Mouse (Mus musculus) limb, embryonic 10.5 days (tissue): ENCODE results near the gene Gm13276. TPM values are rescaled to one million over a fixed set of nuclear protein-coding genes. Genes with fewer than 3 reads are reported as not detected.
A peak's percentile ranks its signal among the peaks of the same experiment; 100 is the strongest.
"Not testable (repeated sequence)": the region's sequence is repeated elsewhere in the genome, so short reads cannot be mapped to it uniquely, and the experiment has no call there.

Source experiments
- DNase-seq: peaks from one replicate; pipeline ENCODE4 v3.0.0-alpha.2; 2017; ENCODE audit warnings: low spot score
- H3K27ac ChIP-seq: fragments of 300-500 bp; sonication (generic); 2 replicates; pipeline ENCODE4 v1.5.1; 2016; ENCODE audit warnings: mild to moderate bottlenecking
- H3K27me3 ChIP-seq: fragments of 300-500 bp; sonication (generic); 2 replicates; pipeline ENCODE4 v1.6.1; 2016; ENCODE audit warnings: low read depth, mild to moderate bottlenecking; ENCODE audit not compliant: poor library complexity, severe bottlenecking
- H3K36me3 ChIP-seq: fragments of 300-500 bp; sonication (generic); 2 replicates; pipeline ENCODE4 v1.6.1; 2016; ENCODE audit warnings: mild to moderate bottlenecking, moderate library complexity
- H3K4me1 ChIP-seq: fragments of 300-500 bp; sonication (generic); 2 replicates; pipeline ENCODE4 v1.6.1; 2016
- H3K4me3 ChIP-seq: fragments of 300-500 bp; sonication (generic); 2 replicates; pipeline ENCODE4 v1.5.1; 2016; ENCODE audit warnings: mild to moderate bottlenecking, moderate library complexity
- H3K9me3 ChIP-seq: fragments of 300-500 bp; sonication (generic); replicated peaks from 2 replicates; pipeline ENCODE4 v1.6.1; 2016; ENCODE audit warnings: mild to moderate bottlenecking
- WGBS: fragments of 180-500 bp; shearing (Covaris S2); methylation state at CpG from one replicate; pipeline ENCODE4 v1.1.7; 2016; 5-methylcytosine and 5-hydroxymethylcytosine counted together
- polyA plus RNA-seq: library from polyadenylated mRNA; unstranded; fragments of >200 nt; fragmentation: Nextera tagmentation; extraction: Ambion mirVana; gene quantifications from 2 replicates; pipeline ENCODE4 v1.2.1, GENCODE M21; 2016

The Gm13276 gene
- polyA plus RNA-seq: not detected in 2 replicates

DNA sequence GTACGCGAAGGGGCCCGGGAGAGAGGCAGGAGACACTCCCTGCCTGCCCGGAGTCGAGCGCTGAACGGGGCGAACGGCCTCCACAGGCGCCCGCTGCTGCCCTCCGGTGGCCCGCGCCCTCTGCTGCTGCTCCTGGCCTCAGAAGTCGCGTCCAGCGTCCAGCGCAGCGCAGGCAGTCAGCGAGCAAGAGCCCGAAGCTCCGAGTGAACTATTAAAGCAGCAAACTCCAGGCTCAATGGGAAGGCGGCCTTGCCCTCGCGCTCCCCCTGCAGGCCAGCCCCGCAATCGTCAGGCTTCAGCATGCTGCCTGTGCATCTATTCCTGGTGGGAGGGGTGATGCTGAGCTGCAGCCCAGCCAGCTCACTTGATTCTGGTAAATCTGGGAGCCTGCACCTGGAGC, at the start of gene Gm13276:
TSS of gene Gm13276 (plus strand) at position 301 of the 400 bp plus-strand sequence.
- WGBS: no CpG with 5 or more reads among the region's 27 CpGs
- not testable (repeated sequence) for H3K36me3 ChIP-seq, H3K4me3 ChIP-seq, DNase-seq, H3K4me1 ChIP-seq, H3K9me3 ChIP-seq, H3K27ac ChIP-seq, H3K27me3 ChIP-seq

DNA sequence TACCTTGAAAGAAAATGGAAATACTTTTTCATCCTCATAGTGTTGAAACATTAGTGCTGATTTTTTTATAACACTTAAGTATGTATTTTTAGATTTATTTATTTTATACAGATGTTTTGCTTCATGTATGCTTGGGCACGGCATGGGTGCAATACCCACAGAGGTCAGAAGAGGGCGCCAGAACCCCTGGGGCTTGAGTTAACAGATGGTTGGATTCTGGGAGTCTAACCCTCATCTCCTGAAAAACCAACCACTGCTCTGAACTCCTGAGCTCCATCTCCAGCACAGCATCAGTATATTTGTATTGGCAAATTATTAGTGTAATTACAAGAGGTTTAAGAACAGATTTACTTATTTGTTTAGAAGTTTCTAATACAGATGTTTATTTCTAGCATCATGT, 47.0 kb upstream of the Gm13276 start:
- peak; percentile 88 for DNase-seq
- Histone ChIP-seq H3K4me1 (0 out of 2 replicates have a peak, but pooled peaks cover 3% of the 10 kb centered on the region), H3K36me3 (no peaks in the 10 kb centered on the region), H3K27ac (no peak overlapping the region), H3K4me3 (no peak overlapping the region), H3K27me3 (no peaks in the 10 kb centered on the region), H3K9me3 (no peaks in the 10 kb centered on the region)
- WGBS: 1% methylated on average over 2 of the region's 2 CpGs

DNA sequence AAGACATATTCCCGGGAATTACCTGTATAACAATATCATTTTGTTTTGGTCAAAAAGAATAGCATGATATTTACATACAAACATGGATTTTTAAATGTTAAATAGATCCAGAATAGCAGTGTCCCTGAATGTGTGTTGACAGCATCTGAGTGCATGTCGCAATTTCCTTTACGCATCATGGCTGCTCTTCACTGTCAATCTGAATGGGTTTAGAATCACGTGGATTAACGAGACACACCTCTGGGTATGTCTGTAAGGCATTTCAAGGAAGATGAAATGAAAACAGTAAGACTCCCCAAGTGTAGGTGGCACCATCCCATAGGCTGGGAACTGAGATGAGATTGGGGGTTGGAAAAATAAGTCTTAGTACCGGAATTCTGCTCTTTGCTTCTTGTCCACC, 46.5 kb upstream of the Gm13276 start:
- H3K9me3 ChIP-seq: no peaks in the 10 kb centered on the region
- H3K4me3 ChIP-seq: no peak overlapping the region
- no peaks in the 10 kb centered on the region for H3K27me3 ChIP-seq
- WGBS: 93% methylated on average over 6 of the region's 6 CpGs
- H3K4me1 ChIP-seq: 0 out of 2 replicates have a peak, but pooled peaks cover 3% of the 10 kb centered on the region
- no peaks in the 10 kb centered on the region for H3K36me3 ChIP-seq
- no peak for DNase-seq
- H3K27ac ChIP-seq: no peak overlapping the region

DNA sequence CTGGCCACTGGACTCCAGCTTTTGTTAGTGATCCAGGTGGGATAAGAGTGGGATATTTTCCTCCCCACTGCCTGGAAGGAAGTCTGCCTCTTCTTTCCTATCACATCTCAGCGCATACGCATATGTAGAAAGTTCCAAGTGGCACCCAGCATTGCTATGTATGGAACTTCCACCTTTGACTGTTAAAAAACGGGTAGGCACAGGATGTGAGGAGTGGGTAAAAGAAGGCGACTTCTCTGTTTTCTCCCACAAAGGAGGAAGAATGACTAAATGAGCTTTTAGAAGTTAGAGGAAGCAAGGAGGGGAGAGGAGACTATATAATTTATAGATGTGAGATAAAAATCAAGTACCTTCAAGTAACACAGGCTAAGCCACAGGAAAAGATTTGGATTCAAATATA, 44.1 kb upstream of the Gm13276 start:
- H3K36me3 ChIP-seq: no peaks in the 10 kb centered on the region
- peaks cover 15% of the 10 kb centered on the region for H3K4me1 ChIP-seq
- 90% methylated on average over 4 of the region's 4 CpGs for WGBS
- H3K27me3 ChIP-seq: no peaks in the 10 kb centered on the region
- H3K4me3 ChIP-seq: no peak overlapping the region
- H3K9me3 ChIP-seq: no peaks in the 10 kb centered on the region
- DNase-seq: no peak
- no peak overlapping the region for H3K27ac ChIP-seq

DNA sequence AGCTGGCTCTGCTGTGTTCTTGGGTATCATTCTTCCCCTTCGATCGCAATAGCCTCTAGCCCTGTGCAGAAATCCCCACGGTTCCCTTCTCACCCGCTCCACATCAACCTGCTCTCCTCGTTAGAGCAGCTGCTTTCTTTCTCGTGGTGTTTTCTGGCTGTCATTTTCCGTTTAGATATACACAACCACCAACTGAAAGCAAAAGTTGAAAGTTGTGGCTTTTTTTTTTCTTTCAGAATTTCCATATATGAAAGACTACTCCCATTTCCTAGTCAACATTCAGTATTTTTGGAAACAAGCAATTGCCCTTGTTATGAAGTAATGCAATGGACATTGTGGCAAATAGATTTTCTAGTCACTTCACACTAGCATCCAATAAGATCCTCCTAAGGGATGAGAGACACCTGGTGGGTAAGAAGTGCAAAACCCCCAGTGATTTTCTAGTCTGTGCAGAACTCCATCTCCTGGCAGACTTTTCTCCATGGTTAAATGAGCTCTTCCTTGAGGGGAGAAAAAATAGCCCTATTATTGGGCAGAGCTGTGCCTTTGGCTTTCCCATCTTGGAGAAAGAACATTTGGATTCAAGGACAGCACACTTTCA, 42.6 kb upstream of the Gm13276 start:
- WGBS: 87% methylated on average over 7 of the region's 7 CpGs
- no peaks in the 10 kb centered on the region for H3K9me3 ChIP-seq
- no peak overlapping the region for H3K27ac ChIP-seq
- no peaks in the 10 kb centered on the region for H3K36me3 ChIP-seq
- DNase-seq: no peak
- peaks cover 22% of the 10 kb centered on the region for H3K4me1 ChIP-seq
- H3K27me3 ChIP-seq: no peaks in the 10 kb centered on the region
- H3K4me3 ChIP-seq: no peak overlapping the region

DNA sequence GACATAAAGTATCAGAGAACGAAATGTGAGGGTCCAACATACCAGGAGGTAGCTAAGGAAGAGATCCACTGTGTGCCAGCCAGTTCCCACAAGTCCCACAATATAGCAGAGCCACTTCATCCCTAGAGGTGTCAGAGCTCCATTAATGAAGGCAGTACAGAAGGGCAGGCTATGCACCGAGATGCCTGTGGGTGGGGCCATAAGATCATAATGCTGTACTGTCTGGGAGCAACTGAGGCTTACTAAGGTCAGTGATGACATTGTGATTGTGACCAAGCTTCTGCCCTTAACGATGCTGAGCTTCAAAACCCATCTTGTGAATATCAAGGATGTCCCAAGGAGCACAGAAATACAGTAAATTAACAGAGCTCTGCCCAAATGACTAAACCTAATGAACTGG, 41.3 kb upstream of the Gm13276 start:
- Histone ChIP-seq H3K27ac (no peak overlapping the region), H3K9me3 (no peaks in the 10 kb centered on the region), H3K4me3 (no peak overlapping the region), H3K27me3 (no peaks in the 10 kb centered on the region), H3K4me1 (peaks cover 24% of the 10 kb centered on the region), H3K36me3 (no peaks in the 10 kb centered on the region)
- WGBS: 85% methylated on average over 3 of the region's 3 CpGs
- DNase-seq: no peak

DNA sequence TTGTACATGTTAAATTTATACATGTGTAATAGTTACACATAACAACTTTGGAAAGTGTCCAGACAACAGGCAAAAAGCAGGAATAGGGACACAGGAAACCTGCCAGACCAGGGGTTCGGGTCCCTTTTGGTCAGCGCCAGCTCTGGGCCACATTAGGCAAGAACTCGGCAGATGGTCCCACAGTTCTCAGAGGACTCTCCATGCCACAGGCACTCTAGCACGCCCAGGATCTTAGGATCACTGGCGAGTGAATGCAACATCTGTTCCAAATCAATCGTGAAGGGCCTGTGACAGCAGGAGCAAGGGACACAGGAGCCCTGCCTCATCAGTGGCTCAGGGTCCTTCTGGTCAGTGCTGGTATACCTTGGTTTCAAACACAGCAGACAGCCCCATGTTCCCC, 35.6 kb upstream of the Gm13276 start:
- peaks cover 27% of the 10 kb centered on the region for H3K4me1 ChIP-seq
- DNase-seq: no peak
- no peaks in the 10 kb centered on the region for H3K36me3 ChIP-seq
- no peaks in the 10 kb centered on the region for H3K27me3 ChIP-seq
- H3K4me3 ChIP-seq: no peak overlapping the region
- 43% methylated on average over 6 of the region's 6 CpGs for WGBS
- H3K9me3 ChIP-seq: no peaks in the 10 kb centered on the region
- no peak overlapping the region for H3K27ac ChIP-seq

DNA sequence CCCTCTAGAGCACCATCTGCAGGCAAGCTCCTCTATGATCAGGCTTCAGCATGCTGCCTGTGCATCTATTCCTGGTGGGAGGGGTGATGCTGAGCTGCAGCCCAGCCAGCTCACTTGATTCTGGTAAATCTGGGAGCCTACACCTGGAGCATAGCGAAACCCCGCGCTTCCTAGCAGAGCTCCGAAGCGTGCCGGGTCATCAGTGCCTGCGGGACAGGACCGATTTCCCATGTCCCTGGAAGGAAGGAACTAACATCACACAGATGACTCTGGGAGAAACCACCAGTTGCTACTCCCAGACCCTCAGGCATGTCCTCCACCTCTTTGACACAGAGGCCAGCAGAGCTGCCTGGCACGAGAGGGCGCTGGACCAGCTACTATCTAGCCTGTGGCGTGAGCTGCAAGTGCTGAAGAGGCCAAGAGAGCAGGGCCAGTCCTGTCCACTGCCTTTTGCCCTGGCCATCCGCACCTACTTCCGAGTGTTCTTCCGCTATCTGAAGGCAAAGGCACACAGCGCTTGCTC, 30.6 kb upstream of the Gm13276 start, which contains the start of gene Gm13271:
TSS of gene Gm13271 (plus strand) at position 51 of the 523 bp plus-strand sequence.
- not testable (repeated sequence) for H3K27ac ChIP-seq, H3K27me3 ChIP-seq, DNase-seq, H3K36me3 ChIP-seq, H3K4me3 ChIP-seq, H3K4me1 ChIP-seq, H3K9me3 ChIP-seq
- 72% methylated on average over 15 of the region's 15 CpGs for WGBS

DNA sequence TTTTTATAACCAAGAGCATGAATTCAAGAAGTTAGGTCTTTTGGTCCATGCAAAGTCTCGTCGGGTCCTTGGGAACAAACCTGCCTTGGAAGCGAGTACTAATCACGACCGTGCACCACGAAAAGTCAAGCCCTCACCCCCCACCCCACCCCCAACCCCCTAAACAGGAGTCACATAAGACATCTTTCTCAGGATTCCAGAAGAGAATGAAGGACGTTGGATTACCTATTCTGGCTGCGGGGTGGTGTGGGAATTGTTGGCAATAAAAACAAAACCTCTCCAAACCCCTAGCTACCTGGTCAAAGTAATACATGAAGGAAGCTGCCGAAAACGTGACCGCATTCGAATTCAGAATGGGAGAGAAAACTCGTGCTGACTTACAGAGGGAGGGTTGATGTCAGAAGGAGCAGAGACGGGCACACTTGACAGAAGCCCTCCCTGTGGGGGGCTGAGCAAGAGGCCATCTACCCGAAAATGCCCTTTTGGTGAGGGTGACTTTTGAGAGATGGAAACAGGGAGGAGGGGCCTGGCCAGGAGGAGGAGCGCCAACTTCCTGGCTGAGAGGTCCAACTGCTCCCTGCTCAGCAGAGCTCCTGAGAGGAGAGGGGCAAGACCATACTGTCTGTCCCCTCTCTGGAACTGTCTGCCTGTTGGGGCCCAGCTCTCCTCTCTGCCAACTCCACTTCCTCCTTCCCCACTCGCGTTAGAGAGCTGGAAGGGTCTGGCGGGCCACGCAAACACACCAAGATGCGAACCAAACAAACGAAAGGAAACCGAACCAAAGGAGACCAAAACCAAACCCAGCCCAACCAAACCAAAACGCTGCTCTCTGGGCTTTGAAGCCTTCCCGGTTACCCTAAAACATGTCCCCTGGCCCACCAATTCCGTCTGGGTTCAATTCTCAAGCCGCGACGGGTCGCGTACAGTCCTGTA, 28.7 kb upstream of the Gm13276 start:
- H3K4me1 ChIP-seq, H3K36me3 ChIP-seq, H3K9me3 ChIP-seq, H3K27me3 ChIP-seq: not testable (repeated sequence)
- peak; percentile 61 for DNase-seq
- Histone ChIP-seq H3K4me3 (peak overlapping the region; percentile 56), H3K27ac (peak overlapping the region; percentile 81)
- WGBS: 14% methylated on average over 29 of the region's 31 CpGs

DNA sequence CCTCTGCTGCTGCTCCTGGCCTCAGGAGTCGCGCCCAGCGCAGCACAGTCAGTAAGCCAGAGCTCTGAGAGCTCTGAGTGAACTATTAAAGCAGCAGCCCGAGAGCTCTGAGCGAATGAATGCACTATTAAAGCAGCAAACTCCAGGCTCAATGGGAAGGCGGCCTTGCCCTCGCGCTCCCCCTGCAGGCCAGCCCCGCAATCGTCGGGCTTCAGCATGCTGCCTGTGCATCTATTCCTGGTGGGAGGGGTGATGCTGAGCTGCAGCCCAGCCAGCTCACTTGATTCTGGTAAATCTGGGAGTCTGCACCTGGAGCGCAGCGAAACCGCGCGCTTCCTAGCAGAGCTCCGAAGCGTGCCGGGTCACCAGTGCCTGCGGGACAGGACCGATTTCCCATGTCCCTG, 27.9 kb upstream of the Gm13276 start:
- not testable (repeated sequence) for H3K9me3 ChIP-seq, H3K36me3 ChIP-seq, H3K27me3 ChIP-seq, H3K4me1 ChIP-seq
- H3K4me3 ChIP-seq: peak overlapping the region; percentile 56
- WGBS: under 1% methylated on average over 21 of the region's 21 CpGs
- peak overlapping the region; percentile 81 for H3K27ac ChIP-seq
- peak; percentile 80 for DNase-seq

DNA sequence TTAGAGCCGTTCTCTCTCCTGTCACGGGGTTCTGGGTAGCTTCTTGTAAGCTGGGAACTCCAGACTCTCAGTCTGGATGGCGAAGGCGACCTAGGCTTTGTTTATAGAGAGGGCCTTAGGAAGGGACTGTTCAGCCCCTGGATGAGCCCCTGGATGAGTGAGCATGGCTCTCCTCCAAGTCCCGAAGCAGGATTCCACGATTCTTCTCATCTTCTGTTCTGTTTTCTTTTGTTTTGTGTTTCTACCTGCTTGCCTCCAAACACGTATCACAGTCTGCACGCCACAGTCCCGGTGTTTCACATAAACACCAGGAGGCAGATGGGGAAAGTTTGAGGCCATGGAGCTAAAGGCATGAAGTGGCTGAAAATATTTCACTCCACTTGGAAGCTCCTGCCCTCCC, 26.8 kb upstream of the Gm13276 start:
- 88% methylated on average over 9 of the region's 9 CpGs for WGBS

DNA sequence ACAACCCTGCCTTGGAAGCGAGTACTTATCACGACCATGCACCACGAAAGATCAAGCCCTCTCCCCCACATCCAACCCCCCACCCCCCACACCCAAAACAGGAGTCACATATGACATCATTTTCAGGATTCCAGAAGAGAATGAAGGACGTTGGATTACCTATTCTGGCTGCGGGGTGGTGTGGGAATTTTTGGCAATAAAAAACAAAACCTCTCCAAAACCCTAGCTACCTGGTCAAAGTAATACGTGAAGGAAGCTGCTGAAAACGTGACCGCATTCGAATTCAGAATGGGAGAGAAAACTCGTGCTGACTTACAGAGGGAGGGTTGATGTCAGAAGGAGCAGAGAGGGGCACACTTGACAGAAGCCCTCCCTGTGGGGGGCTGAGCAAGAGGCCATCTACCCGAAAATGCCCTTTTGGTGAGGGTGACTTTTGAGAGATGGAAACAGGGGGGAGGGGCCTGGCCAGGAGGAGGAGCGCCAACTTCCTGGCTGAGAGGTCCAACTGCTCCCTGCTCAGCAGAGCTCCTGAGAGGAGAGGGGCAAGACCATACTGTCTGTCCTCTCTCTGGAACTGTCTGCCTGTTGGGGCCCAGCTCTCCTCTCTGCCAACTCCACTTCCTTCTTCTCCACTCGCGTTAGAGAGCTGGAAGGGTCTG, 25.8 kb upstream of the Gm13276 start, which contains the start of gene Gm13283:
TSS of gene Gm13283 (plus strand) at position 510 of the 659 bp plus-strand sequence.
- Histone ChIP-seq H3K4me3 (peak within 1 kb of the TSS; percentile 40), H3K27ac (peak within 1 kb of the TSS; percentile 62; the same call in 1 of the 2 replicates)

More for the DNA sequence above, 26.8 kb upstream of the Gm13276 start:
- not testable (repeated sequence) for H3K27me3 ChIP-seq, DNase-seq, H3K36me3 ChIP-seq, H3K27ac ChIP-seq, H3K4me3 ChIP-seq, H3K9me3 ChIP-seq, H3K4me1 ChIP-seq

More for the DNA sequence above, 25.8 kb upstream of the Gm13276 start, which contains the start of gene Gm13283:
- not testable (repeated sequence) for H3K4me1 ChIP-seq, H3K27me3 ChIP-seq, H3K9me3 ChIP-seq, DNase-seq, H3K36me3 ChIP-seq
- WGBS: 23% methylated on average over 10 of the region's 14 CpGs
